Mouse (Mus musculus) left cerebral cortex, postnatal 25 days (tissue): ENCODE measurements around the gene Prpf3. TPM values are rescaled to one million over a fixed set of nuclear protein-coding genes. Genes with fewer than 3 reads are reported as not detected.
"Not testable (repeated sequence)": the region's sequence is repeated elsewhere in the genome, so short reads cannot be mapped to it uniquely, and the experiment has no call there.

Experiments
- DNase-seq, 2 experiments: peaks; one replicate each; pipeline ENCODE4 v3.0.0; 2022; ENCODE audit warnings: low spot score in 2 of 2, mixed read lengths in 1 of 2
- intact Hi-C: fragments of 180-260 bp; cut with DNase I; formaldehyde crosslinking; loops from one replicate; pipeline ENCODE4 v1.15.1; 2025
- total RNA-seq, 2 experiments: library from RNA; stranded (reverse); gene quantifications; 2 replicates each; pipeline ENCODE4 v1.2.3; 2021

Prpf3 gene
- total RNA-seq = 10 to 100 TPM; 32.2 to 34.3 TPM

DNA sequence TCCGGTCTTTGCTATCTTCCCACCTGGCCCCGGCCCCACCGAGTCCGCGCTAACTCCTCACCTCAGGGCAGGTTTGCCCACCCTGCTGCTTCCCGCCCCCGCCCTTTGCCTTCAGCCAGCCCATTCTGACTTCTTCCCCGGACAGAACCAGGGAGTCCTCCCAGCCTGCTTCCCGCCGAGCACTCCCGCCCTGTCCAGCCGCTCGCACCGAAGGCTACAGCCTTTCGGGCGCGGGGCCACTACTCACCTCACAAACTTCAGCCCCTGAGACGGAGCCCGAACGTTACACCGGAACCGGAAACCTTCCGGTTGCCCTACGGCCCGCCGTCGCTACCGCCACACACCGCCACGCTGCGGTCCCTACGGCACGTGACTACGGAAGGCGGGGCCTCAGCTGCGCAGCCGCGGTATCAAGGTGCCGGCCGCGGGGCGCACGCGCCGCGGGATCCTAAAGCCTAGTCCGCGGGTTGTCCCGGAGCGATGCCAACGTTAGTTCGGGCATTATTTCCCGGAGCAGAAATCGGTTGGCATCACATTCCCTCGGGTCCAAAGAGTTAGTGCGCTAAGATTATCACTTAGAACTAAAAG is at the start of gene Prpf3:
Prpf3 (minus strand) TSS at position 384 of the 588 bp plus-strand sequence.
- peak; percentile 94 to 96 for DNase-seq
- intact Hi-C loops = no loop called here

DNA sequence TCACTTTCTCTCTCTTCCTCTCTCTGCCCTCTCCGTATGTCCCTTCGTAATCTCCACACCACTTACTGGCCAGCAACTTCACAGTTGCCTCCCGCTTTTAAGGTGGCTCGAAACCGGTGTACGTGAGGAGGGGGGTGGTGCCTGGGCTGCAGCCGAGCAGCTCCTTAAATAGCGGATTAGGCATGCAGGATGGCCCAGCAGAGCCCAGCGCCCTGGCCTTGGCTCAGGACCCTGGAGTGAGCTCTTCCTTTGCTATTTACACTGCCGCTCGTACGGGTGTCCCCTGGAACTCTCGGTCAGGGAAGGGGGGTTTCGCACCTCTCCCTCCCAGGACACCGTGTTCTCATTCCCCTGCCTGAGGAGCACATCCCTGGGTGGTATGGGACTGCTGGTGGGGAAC is 48.9 kb upstream of the Prpf3 start, which contains the start of gene Car14:
Car14 (minus strand) TSS at position 124 of the 400 bp plus-strand sequence.
- DNase-seq = no peak
- intact Hi-C loops = no loop called here

DNA sequence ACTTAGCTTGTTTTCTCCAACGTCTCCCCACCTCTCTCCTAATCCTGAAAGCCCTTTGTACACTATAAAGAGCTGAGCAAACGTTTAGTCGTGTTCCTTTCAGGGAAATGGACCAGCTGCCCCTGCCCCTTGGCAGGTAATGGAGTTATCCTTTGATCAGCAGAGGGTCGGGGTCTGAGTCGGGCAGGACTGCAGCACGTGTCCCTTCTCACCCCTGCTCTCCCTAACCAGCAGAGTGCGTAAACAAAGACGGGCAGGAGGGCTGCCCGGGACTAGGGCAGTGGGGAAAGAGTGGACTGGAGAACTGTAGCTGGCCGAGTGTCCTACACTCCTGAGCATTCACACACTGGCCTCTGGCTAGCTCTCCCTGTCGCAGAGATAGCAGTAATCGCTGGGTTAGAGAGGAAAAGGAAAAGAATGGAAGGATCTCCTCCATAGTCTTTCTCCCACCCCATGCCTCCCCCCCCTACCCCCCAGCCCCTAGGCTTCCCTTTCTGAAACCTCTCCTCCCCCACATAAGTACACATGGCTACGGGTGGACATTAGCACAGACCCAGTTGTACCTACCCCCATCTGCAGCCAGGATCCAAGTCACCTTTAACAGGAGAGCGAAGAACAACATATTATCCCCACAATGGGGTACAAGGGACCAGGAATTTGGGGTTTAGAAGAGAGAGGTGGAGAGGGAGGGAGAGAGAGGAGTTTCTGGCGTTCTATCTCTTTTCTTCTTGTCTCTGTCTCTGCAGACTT is 48.2 kb upstream of the Prpf3 start:
- DNase-seq = no peak
- intact Hi-C loops = no loop called here

DNA sequence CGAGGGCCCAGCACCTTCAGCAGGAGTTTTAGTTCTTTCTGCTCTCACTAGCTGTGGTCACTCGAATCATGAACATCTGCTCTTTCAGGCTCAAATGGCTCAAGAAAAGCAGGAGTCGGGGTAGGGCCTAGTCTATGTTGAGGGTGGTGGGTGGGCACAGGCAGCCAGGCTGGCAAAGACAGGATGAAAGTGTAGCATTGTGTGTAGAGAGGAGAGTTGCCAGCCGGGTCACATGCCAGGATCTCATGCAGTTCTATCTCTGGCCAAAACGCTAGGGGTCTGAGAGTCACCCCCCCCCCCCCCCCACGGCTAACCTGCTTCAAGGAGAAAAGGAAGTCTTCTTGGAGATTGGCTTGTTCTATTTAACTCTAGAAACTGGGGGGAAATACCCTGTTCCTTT is 47.0 kb upstream of the Prpf3 start:
- intact Hi-C loops = no loop called here

DNA sequence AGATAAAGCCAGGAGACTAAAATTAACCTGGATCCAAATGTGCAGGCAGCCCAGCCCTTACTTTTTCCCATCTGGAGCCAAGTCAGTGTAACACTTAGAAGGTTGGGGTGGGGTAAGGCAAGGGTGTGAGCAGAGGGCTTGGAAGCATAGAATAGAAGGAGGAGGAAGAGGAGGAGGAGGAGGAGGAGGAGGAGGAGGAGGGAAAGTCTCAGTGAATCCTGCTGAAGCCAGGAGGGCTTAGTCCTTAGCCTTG is 46.6 kb upstream of the Prpf3 start:
- DNase-seq = no peak
- intact Hi-C loops = no loop called here

More for the DNA sequence above, 47.0 kb upstream of the Prpf3 start:
- no peak for DNase-seq

DNA sequence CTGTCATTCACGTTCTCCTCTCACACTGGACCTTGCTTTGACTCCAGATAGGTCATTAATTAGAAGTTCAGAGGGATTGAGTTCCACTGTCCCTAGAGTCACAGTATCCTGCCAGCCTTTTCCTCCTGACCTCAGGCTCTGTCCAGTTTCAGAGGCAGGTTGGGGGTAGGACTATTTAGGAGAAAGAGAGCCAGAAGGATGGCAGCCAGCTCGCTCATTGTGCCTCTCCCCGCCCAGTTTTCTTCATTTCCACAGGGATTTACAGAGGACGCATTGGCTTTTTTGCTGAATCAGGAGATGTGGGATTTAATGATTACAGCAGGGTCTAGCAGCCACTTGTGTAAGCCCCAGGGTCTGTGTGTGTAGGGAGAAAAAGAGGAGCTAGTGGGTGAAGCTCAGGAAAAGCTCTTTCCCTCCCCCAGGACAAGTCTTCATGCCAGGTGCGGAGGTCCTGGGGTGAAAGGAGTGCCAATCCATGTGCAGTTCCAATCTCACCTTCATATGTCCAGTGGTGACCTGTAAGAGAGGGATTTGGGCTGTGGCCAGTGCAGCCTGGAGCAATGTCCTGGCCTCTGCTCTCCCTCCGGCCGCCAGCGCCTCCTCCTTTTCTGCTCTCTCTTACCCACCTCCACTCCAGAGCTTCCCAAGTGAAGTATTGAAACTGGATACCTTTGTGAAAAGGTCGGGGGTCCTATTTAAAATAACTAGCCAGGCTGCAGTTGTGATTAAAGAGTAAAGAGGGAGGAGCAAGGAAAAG is 46.1 kb upstream of the Prpf3 start:
- intact Hi-C loops = no loop called here
- DNase-seq = no peak

DNA sequence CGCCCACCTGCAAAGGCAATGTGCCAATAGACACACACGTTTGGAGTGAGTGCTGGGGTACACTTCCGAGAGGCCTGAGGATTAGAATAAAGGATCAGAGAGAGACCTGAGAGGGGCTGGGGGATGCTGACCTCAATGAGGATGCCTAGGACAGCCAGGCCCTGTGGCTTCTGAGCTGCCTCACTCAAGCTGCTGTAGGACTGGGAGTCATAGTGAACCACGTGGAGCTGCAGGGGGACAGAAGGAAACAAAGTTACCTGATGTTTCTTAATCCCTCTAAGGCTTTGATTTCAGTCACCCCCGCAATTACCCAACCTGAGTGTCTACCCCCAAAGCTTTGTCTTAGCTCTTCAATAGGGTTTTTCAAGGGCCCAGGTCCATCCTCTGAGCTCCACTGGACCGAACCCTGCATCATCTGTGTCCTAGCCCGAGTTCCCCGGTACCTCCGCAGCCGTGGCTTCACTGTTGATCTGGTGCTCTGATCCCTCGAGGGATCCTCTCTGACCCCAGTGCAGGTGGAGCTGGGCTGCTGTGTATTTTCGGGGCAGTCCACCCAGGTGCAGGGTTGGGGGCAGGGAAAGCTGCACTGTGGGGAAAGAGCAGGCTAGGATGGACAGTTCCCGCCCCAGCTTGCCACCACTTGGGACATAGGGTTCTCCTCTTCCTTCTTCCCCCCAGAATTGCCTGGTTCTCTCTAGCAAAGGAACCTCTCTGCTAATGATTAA is 44.3 kb upstream of the Prpf3 start:
- no peak for DNase-seq
- intact Hi-C loops = no loop called here

DNA sequence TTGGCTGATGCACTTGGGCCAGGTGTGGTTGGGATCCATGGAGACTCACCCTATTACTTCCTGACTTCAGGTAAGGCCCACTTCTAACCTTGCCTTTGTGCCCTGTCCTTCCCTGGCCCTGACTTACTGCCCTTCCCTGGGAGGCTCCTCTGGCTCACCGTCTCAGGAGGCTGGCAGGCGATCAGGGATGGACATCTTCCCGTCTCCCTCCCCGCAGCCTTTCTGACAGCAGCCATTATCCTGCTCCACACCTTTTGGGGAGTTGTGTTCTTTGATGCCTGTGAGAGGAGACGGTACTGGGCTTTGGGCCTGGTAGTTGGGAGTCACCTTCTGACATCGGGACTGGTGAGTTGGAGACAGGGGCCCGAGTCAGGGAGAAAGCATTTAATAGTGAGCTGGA is 39.8 kb upstream of the Prpf3 start:
- intact Hi-C loops, DNase-seq: not testable (repeated sequence)

DNA sequence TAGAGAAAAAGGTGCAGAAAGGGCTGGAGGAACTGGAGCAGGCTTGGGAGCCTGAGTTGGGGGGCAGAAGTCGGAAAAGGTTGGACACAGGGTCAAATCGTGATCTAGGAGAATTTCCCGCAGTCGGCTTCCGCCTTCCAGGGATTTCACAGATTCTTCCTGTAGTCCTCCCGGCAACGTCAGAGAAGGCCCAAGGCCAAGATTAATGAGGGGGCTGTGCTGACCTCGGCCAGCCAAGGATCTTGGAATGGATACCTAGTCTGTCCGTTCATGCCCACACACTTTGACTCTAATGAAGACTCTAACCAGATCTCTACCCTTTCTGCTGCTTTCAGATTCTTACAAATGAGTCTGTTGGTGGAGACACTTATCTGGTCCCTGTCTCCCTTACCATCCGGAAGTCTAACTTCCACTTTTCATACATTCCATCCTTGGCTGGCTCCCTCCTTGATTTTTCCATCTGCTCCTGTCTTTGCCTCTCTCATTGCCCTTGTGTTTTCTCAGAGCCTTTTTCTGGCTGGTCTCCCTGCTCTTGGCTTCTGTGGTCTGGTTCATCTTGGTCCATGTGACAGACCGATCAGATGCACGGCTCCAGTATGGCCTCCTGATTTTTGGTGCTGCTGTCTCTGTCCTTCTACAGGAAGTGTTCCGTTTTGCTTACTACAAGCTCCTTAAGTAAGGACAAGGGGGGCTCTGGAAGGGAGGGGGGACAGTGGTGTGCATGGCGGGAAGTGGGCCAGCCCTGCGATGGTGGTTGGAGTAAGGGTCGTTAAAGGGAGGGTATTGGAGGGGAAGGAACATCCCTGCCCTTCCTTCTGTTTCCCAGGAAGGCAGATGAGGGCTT is 38.9 kb upstream of the Prpf3 start:
- peak; percentile 53 to 64 for DNase-seq
- intact Hi-C loops = no loop called here

DNA sequence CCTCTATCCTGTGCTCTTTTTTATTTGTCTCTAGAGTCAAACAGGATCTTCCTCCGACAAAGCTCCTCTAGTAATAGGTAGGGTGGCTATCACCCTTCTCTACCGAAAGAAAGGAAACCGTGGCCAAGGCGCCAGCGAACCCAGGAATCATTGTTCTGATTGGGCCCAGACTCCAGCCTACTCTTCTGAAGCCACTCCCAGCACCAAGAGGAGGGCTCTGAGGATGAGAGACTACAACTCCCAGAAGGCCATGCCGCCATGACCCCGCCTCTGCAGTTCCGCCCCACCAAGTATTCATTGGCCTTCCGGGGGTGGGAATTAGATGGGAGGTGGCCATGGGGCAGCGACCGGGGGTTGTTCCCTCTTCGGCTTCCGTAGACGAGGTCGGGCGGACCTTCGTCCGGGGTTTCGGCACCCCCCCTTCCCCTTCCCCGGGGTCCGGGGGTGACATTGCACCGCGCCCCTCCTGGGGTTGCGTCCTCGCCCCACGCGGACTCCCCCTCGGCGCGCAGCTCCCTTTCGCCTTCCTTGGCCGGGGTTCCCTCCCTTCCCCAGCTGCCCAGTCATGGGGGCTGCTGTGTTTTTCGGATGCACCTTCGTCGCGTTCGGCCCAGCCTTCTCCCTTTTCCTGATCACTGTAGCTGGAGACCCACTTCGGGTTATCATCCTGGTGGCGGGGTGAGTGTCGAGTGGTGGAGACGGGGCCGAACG is 38.1 kb upstream of the Prpf3 start, which contains the start of gene Aph1a:
Aph1a (plus strand) TSS at position 364 of the 711 bp plus-strand sequence.
- intact Hi-C loops = loop anchor here (1.0 kb wide), 1 partner anchor 11 kb away; the partner anchor contains the start of gene Ciart
- DNase-seq = peak; percentile 95 to 99

DNA sequence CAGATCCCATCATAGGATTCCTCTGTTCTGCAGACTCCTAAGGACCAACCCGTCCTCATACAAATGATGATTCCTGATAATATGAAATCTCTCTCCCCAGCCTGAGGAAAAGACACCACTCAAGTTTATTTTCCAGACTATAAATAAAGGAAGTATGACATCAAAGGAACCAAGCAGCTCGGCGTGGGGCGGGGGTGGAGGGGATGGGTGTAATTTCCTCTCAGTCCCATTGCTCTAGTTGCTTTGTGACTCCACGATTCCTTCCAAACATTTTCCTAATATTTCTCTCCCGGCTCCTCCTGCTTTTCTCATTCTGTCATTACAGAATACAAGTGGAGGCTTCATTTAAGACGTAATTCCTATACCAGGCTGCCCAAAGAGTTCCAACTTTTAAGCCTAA is 37.4 kb upstream of the Prpf3 start:
- intact Hi-C loops = loop anchor here (1.0 kb wide), 1 partner anchor 11 kb away; the partner anchor contains the start of gene Ciart

DNA sequence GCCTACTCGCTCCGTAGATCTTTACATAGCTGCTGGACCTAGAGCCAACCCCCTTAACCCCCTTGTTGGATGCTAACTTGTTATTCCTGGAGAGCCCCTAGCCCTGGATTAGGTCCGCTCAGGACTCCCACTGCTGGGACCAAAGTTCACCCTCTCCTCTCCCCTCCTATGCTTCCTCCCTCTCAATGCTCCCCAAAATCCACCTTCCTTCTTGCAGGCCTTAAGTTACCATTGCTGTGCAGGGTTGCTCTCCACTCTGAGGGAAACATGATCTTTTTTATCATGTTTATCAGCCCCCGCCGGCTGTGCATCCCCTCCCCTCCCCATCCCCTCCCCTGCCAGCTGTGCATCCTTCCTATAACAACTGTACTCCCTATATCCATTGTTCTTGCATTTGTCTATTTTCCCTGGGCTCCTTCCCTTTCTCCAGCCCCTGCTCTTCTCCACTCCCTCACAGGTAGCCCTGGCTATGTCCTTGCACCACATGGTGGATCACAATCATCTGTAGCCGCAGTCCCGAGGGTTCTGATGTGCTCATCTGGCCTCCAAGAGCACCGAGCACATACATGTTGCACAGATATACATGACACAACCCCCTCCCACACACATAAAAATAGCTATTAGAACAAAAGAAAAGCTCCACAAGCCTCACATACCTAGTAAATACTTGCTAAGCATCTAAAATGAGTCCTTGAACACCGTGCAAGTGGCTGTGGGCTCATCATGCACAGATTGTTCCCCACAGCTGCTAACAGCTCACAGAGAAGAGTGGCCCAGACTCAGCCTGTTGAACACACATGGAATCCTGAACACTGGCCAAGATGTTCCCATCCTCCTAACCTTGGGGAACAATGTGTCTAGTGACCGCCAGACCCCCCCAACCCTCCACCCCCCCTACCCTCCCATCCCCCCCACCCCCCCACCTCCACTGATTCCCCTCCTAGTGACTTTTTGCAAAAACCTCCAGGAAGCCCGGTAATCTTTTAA is 36.7 kb upstream of the Prpf3 start:
- intact Hi-C loops = loop anchor here (1.0 kb wide), 1 partner anchor 10 kb away; the partner anchor contains the start of gene Ciart

More for the DNA sequence above, 37.4 kb upstream of the Prpf3 start:
- DNase-seq = no peak

DNA sequence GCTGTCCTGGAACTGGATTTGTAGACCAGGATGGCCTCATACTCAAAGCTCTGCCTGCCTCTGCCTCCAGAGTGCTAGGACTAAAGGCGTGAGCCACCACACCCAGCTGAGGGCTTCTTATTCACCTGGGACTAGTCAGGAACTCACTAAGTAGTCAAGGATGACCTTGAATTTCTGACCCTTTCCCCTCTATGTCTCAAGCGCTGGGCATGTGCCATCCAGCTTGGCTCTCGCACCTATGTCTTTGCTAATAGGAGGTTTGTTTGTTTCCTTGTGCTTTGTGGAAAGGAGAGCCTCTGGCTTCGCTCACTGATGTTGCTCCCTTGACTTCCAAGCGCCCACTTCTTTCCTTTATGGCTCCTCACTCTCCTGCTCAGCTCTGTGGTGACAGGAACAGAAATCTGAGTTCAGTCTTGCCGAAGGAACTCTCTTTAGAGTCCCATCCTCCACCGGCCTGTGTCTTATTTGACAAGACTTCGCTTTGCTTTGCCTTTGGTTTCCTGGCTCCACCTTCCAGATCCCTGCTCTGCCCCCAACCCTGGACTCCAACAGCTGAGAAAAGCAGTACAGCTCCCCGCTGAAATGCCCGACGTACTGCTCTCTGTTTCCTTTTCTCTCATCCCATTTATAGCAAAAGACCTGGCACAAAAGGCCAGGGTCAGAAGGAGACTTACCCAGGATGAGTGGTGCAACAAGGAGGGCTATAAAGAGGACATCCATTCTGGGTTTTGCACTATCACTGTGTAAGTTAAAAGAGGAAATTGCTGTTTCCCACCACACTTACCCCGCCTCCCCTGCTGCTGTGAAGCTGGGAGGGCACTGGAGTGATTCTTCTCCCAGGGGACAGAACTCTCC is 35.8 kb upstream of the Prpf3 start, which contains the start of gene BC028528:
BC028528 (minus strand) TSS at position 795 of the 855 bp plus-strand sequence.
- intact Hi-C loops = no loop called here
- no peak for DNase-seq

More for the DNA sequence above, 36.7 kb upstream of the Prpf3 start:
- DNase-seq = no peak

DNA sequence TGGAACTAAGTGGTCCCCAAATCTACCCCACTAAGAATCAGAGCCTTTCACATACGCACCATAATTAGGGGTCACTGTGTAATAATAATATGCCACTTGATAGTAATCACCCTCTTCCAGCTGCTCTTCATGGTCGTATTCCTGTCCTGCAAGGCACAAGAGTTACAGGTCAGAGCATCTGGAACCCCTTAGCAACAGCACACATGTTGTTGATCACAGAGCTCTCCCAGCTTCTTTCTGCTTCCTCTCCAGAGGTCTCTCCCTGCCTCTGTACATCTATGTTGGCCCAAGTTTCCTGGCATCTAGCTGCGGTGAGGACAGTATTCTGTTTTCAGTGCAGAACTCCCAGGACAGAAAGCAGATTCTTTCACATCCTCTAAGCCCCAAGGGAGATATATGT is 34.0 kb upstream of the Prpf3 start:
- intact Hi-C loops = loop anchor here (10.0 kb wide), 1 partner anchor 165 kb away; the partner anchor contains the start of gene Vps45
- no peak for DNase-seq

DNA sequence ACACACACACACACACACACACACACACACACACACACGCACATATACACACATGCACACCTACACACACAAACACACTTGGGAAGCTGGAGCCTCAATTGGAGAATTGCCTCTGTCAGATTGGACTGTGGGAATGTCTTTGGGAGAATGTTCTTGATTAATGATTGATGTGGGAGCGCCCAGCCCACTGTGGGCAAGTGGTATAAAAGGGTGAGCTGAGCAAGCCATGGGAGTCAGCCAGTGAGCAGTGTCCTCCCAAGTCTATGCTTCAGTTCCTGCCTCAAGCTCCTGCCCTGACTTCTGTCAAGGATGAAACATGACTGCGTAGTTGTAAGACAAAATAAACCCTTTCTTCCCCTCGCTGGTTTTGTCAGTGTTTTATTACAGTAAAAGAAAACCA is 31.9 kb upstream of the Prpf3 start:
- DNase-seq = no peak
- intact Hi-C loops = loop anchor here (10.0 kb wide), 1 partner anchor 167 kb away; the partner anchor contains the start of gene Vps45

DNA sequence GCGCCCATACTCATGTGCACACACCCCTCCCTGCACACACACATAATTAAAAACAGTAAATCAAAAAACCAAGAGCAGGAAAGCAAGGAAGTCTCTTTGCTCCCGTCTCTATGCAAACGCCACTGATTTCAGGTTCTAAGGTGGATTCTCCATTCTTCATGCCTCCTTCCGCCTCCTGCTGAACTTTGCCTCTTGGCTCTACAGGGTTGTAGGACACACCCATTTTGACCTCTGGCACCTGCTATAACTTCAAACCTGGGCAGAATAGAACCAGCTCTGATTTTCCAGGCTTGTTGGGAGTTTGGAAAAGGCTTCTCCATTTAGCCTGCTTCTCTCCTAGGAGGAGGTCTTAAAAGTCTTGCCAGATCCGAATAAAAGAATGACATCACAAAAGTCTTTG is 28.7 kb upstream of the Prpf3 start:
- intact Hi-C loops = loop anchor here (10.0 kb wide), 1 partner anchor 170 kb away; the partner anchor contains the start of gene Vps45
- no peak for DNase-seq
